Mouse (Mus musculus): ENCODE data around the gene Lclat1.
A peak's percentile ranks its signal among the peaks of the same experiment; 100 is the strongest.
"Not testable (repeated sequence)": the region's sequence is repeated elsewhere in the genome, so short reads cannot be mapped to it uniquely, and the experiment has no call there.

Gene Lclat1

GRCm38 (mm10) chr17:73136562-73137484, 29.0 kb downstream of the Lclat1 start:
- DNase-seq (ENCODE audit: low spot score in 2 of 2), result no peak

- DNase-seq (ENCODE audit: low spot score in 2 of 2), result no peak
Observed at GRCm38 (mm10) chr17:73138217-73138616, 30.4 kb downstream of the Lclat1 start.

- DNase-seq (ENCODE audit: low spot score in 2 of 2), result no peak
Observed at GRCm38 (mm10) chr17:73142029-73142428, 34.2 kb downstream of the Lclat1 start.

GRCm38 (mm10) chr17:73142445-73142844, 34.7 kb downstream of the Lclat1 start:
- no peak for DNase-seq (ENCODE audit: low spot score in 2 of 2)

GRCm38 (mm10) chr17:73145426-73145825, 37.6 kb downstream of the Lclat1 start:
- DNase-seq (ENCODE audit: low spot score in 2 of 2), result no peak

- DNase-seq (ENCODE audit: low spot score in 2 of 2), result no peak
Observed at GRCm38 (mm10) chr17:73148607-73149006, 40.8 kb downstream of the Lclat1 start.

GRCm38 (mm10) chr17:73152790-73153525, 45.2 kb downstream of the Lclat1 start:
- not testable (repeated sequence) for DNase-seq (ENCODE audit: low spot score in 2 of 2)

- no peak for DNase-seq (ENCODE audit: low spot score in 2 of 2)
Observed at GRCm38 (mm10) chr17:73153672-73154071, 45.9 kb downstream of the Lclat1 start.

- DNase-seq (ENCODE audit: low spot score in 2 of 2), result no peak
Observed at GRCm38 (mm10) chr17:73156606-73157005, 48.8 kb downstream of the Lclat1 start.

- no peak for DNase-seq (ENCODE audit: low spot score in 2 of 2)
Observed at GRCm38 (mm10) chr17:73161795-73162194, 54.0 kb downstream of the Lclat1 start.

- DNase-seq (ENCODE audit: low spot score in 2 of 2), result no peak
Observed at GRCm38 (mm10) chr17:73162445-73163208, 54.8 kb downstream of the Lclat1 start.

- no peak for DNase-seq (ENCODE audit: low spot score in 2 of 2)
Observed at GRCm38 (mm10) chr17:73163597-73163996, 55.8 kb downstream of the Lclat1 start.

GRCm38 (mm10) chr17:73164121-73164520, 56.3 kb downstream of the Lclat1 start:
- no peak for DNase-seq (ENCODE audit: low spot score in 2 of 2)

- DNase-seq (ENCODE audit: low spot score in 2 of 2), result no peak
Observed at GRCm38 (mm10) chr17:73169461-73169860, 61.7 kb downstream of the Lclat1 start.

- no peak for DNase-seq (ENCODE audit: low spot score in 2 of 2)
Observed at GRCm38 (mm10) chr17:73170141-73170540, 62.4 kb downstream of the Lclat1 start.

GRCm38 (mm10) chr17:73174083-73174562, 66.3 kb downstream of the Lclat1 start:
- DNase-seq (ENCODE audit: low spot score in 2 of 2), result peak in 1 of 2 experiments; percentile 30

- DNase-seq (ENCODE audit: low spot score in 2 of 2), result no peak
Observed at GRCm38 (mm10) chr17:73175720-73176119, 67.9 kb downstream of the Lclat1 start.

GRCm38 (mm10) chr17:73177079-73177478, 69.3 kb downstream of the Lclat1 start:
- no peak for DNase-seq (ENCODE audit: low spot score in 2 of 2)

GRCm38 (mm10) chr17:73186929-73187328, 79.1 kb downstream of the Lclat1 start:
- DNase-seq (ENCODE audit: low spot score in 2 of 2), result no peak

- no peak for DNase-seq (ENCODE audit: low spot score in 2 of 2)
Observed at GRCm38 (mm10) chr17:73194146-73194545, 86.4 kb downstream of the Lclat1 start.

- no peak for DNase-seq (ENCODE audit: low spot score in 2 of 2)
Observed at GRCm38 (mm10) chr17:73194575-73194974, 86.8 kb downstream of the Lclat1 start.

Data from cerebellum, postnatal 4 days (tissue).